Mouse (Mus musculus): ENCODE measurements around the gene Gm45337. TPM values are rescaled to one million over a fixed set of nuclear protein-coding genes. Genes with fewer than 3 reads are reported as not detected.
"Not testable (repeated sequence)": the region's sequence is repeated elsewhere in the genome, so short reads cannot be mapped to it uniquely, and the experiment has no call there.

Gene Gm45337
- polyA plus RNA-seq, 1 experiment: not detected

GRCm38 (mm10) chr7:142146033-142146432 lies 1.6 kb upstream of the Gm45337 start:
- DNase-seq (ENCODE audit: low read depth): peak; percentile 73
- no peak for TF ChIP-seq POLR2A (IDR thresholded peaks at IDR 0.05; ENCODE audit: borderline replicate concordance, extremely low read depth, insufficient read depth, insufficient read length, poor library complexity, severe bottlenecking)
- peak; percentile 60; the same call in 1 of the 2 replicates for TF ChIP-seq CTCF (IDR thresholded peaks at IDR 0.05; ENCODE audit: borderline replicate concordance, extremely low read depth, insufficient read depth, insufficient read length)

DNA sequence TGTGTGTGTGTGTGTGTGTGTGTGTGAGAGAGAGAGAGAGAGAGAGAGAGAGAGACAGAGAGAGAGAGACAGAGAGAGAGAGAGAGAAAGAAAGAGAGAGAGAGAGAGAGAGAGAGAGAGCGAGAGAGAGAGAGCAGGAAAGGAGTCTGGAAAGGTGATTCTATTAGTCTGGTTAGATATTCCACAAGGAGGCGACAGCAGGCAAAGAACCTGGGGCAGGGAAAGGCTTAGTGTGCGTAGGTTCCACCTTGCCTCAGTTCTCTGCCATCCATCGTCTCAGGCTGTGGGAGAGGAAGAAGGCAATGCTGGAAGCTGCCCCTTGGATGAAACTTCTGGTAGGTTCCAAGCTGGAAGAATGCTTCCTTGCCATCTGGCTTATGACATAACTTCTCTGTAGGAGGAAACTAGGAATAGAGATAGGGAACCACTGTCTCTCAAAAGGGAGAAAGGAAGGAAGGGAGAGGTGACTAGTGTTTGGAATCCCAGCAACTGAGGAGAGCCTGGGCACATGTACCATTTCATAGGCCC lies 1.1 kb upstream of the Gm45337 start:
- no peak for DNase-seq (ENCODE audit: low read depth)
- no peak for TF ChIP-seq CTCF (IDR thresholded peaks at IDR 0.05; ENCODE audit: borderline replicate concordance, extremely low read depth, insufficient read depth, insufficient read length)

DNA sequence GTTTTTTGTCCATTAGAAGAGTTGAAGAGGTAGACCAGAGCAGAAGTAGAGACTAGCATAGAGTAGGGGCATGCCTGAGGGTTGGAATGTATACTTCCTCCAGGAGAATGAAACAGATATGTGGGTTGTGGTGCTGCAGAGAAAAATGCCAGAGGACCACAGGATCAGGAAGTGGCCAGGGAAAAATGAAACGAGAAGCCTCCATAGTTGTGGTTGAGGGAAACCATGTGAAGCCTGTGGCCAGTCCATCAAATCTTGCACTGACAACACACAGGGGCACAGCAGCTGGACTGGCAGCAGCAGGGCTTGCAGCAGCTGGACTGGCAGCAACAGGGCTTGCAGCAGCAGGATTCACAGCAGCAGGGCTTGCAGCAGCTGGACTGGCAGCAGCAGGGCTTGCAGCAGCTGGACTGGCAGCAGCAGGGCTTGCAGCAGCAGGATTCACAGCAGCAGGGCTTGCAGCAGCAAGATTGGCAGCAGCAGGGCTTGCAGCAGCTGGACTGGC lies 849 bp downstream of the Gm45337 start:
- DNase-seq (ENCODE audit: low read depth): not testable (repeated sequence)

DNA sequence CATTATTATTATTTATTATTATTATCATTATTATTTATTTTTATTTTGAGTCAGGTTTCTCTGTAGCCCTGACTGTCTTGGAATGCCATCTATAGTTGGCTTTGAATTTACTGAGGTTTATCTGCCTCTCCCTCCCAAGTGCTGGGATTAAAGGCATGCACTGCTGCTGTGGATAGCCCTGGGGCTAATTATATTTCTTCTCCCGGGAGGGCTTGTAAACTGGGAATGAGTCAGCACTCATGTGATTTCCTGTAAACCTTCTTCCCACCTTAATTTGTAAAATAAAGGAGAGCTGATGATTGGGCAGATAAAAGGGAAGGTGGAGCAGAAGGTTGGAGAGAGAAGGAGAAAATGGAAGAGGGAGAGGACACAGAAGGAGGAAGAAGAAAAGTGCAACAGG lies 3.7 kb downstream of the Gm45337 start:
- TF ChIP-seq CTCF (IDR thresholded peaks at IDR 0.05; ENCODE audit: borderline replicate concordance, extremely low read depth, insufficient read depth, insufficient read length): no peak
- no peak for TF ChIP-seq POLR2A (IDR thresholded peaks at IDR 0.05; ENCODE audit: borderline replicate concordance, extremely low read depth, insufficient read depth, insufficient read length, poor library complexity, severe bottlenecking)
- no peak for DNase-seq (ENCODE audit: low read depth)

DNA sequence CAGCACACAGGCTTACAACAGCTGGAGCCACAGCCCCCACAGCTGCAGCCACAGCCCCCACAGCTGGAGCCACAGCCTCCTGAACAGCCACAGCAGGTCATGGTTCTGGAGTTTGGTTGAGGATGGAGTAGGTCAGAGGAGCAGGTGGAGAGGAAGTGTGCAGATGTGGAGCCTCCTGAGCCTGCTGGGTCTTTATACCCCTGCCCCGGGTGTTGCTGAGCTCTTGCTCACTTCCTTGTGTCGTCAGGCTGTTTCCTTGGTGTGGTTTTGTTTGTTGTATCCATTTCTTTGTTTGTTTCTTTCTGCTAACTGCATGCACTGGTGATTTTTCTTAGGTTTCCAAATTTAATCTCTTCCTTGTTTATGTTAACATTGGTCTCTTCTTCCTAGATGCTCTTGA lies 8.5 kb downstream of the Gm45337 start, which contains the start of gene Gm39115:
Gene Gm39115, minus strand, starts transcription at position 101 of the 400 bp plus-strand sequence.
- DNase-seq (ENCODE audit: low read depth): not testable (repeated sequence)

GRCm38 (mm10) chr7:142134206-142134995 lies 10.0 kb downstream of the Gm45337 start:
- no peak for TF ChIP-seq POLR2A (IDR thresholded peaks at IDR 0.05; ENCODE audit: borderline replicate concordance, extremely low read depth, insufficient read depth, insufficient read length, poor library complexity, severe bottlenecking)
- TF ChIP-seq CTCF (IDR thresholded peaks at IDR 0.05; ENCODE audit: borderline replicate concordance, extremely low read depth, insufficient read depth, insufficient read length): peak; percentile 57; the same call in 1 of the 2 replicates
- peak; percentile 45 for DNase-seq (ENCODE audit: low read depth)

DNA sequence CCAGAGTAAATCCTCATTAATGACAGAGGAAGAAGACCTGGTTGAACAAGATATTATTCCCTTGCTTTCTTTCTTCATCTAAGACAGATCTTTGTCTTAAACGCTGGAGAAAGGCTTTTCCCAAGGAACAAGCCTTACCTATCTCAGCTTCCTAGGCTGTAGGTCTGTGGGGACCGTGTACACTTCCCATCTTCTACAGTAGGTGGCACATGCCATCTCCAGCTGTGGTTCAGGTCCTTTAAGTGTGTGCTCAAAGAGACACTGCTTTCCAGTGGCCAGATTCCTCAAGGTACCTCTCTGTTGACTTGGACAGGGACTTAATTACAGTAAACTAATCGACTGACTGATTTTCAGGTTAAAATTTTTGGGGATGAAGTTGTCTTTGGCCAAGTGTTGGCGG lies 15.6 kb downstream of the Gm45337 start:
- TF ChIP-seq POLR2A (IDR thresholded peaks at IDR 0.05; ENCODE audit: borderline replicate concordance, extremely low read depth, insufficient read depth, insufficient read length, poor library complexity, severe bottlenecking) (no peak), CTCF (IDR thresholded peaks at IDR 0.05; ENCODE audit: borderline replicate concordance, extremely low read depth, insufficient read depth, insufficient read length) (peak; percentile 18; the same call in 1 of the 2 replicates)
- DNase-seq (ENCODE audit: low read depth): no peak

GRCm38 (mm10) chr7:142120629-142121028 lies 23.8 kb downstream of the Gm45337 start, which contains the start of gene Gm45618:
Gene Gm45618 (minus strand): TSS chr7:142120729.
- not testable (repeated sequence) for DNase-seq (ENCODE audit: low read depth)

DNA sequence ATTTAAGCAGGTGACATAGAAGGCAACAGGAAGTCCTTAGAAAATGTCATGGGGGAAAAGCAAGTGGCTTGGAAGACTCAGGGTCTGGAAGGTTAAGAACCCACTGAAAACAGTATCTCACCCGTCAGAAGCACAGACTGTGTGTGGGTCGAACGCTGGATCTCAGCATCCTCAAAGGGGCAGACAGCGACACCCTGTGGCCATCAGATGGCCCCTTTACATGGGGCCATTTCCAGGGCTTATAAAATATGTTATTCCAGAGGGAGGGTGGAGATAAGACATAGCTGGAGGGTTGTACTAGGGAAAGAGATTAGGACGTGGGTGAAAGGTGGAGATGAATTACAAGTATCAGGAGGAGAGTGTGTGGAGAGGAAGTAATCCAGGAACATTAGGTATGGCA lies 24.8 kb downstream of the Gm45337 start:
- TF ChIP-seq POLR2A (IDR thresholded peaks at IDR 0.05; ENCODE audit: borderline replicate concordance, extremely low read depth, insufficient read depth, insufficient read length, poor library complexity, severe bottlenecking) (no peak), CTCF (IDR thresholded peaks at IDR 0.05; ENCODE audit: borderline replicate concordance, extremely low read depth, insufficient read depth, insufficient read length) (peak; percentile 64)
- peak; percentile 27 for DNase-seq (ENCODE audit: low read depth)

DNA sequence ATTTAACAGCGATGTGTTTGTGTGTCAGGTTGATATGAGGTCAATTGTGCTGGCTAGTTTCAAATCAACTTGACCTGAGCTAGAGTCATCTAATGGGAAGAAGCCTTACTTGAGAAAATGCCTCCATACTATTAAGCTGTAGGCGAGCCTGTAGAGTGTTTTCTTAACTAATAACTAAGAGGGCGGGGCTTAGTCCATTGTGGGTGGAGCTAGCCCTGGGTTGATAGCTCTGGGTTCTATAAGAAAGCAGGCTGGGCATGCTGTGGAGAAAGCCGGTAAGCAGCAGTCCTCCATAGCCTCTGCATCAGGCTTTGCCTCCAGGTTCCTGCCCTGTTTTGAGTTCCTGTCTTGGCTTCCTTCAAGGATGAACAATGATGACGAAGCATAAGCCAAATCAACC lies 39.7 kb downstream of the Gm45337 start:
- no peak for TF ChIP-seq CTCF (IDR thresholded peaks at IDR 0.05; ENCODE audit: borderline replicate concordance, extremely low read depth, insufficient read depth, insufficient read length)
- no peak for TF ChIP-seq POLR2A (IDR thresholded peaks at IDR 0.05; ENCODE audit: borderline replicate concordance, extremely low read depth, insufficient read depth, insufficient read length, poor library complexity, severe bottlenecking)
- DNase-seq (ENCODE audit: low read depth): no peak

GRCm38 (mm10) chr7:142097776-142098175 lies 46.6 kb downstream of the Gm45337 start:
- no peak for TF ChIP-seq POLR2A (IDR thresholded peaks at IDR 0.05; ENCODE audit: borderline replicate concordance, extremely low read depth, insufficient read depth, insufficient read length, poor library complexity, severe bottlenecking)
- peak; percentile 92 for TF ChIP-seq CTCF (IDR thresholded peaks at IDR 0.05; ENCODE audit: borderline replicate concordance, extremely low read depth, insufficient read depth, insufficient read length)

DNA sequence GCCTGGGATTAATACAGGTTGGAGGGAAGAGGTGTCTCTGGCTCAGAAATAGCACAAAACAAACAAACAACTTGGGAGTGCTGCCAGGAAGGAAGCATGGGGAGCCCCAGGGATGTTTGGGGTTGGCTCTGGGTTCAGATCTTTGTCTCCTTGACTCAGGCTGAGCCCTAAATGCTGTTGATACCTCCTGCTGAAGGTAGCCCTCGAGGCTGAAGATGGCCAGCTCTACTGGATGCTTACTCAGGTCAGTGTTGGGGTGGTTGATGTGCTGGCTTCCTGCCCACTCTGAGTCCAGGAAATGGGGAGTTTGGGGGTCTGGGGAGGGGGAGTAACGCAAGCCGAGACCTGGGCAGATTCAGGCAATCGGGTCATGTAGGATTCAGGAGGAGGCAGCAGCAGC lies 47.7 kb downstream of the Gm45337 start:
- no peak for DNase-seq (ENCODE audit: low read depth)
- TF ChIP-seq POLR2A (IDR thresholded peaks at IDR 0.05; ENCODE audit: borderline replicate concordance, extremely low read depth, insufficient read depth, insufficient read length, poor library complexity, severe bottlenecking): no peak
- no peak for TF ChIP-seq CTCF (IDR thresholded peaks at IDR 0.05; ENCODE audit: borderline replicate concordance, extremely low read depth, insufficient read depth, insufficient read length)

More at GRCm38 (mm10) chr7:142097776-142098175, 46.6 kb downstream of the Gm45337 start:
- peak; percentile 92 for DNase-seq (ENCODE audit: low read depth)

Data from brain, embryonic 14.5 days (tissue).